Mouse (Mus musculus): ENCODE data around the gene Cxcl12.

DNA sequence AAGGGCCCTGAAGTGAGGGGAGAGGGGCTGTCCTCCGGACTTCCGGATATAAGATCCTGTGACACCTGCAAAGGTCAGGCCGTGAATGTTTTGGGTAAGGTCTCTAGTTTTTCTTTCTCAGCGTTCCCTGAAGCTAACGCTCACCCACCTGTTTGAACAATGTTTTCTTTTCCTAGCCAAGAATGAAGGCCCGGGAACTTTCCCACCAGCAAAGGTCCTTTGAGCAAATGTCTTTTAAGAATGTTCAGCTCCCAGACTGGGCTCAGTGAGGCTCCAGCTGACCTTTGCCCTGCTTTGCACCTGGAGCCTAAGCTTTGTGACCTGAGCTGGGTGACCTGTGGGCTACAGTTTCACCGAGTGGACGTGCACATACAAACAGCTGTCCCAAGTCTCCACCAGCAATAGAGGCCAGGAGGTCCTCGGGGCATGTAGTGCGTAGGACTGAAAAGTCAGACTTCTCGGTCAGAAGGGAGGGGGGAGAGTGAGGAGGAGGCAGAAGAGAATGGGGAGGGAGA is 52.6 kb downstream of the Cxcl12 start:
- no peak for TF ChIP-seq POLR2A (IDR thresholded peaks at IDR 0.05; ENCODE audit: insufficient read depth, low read depth, low read length)
- TF ChIP-seq CTCF (IDR thresholded peaks at IDR 0.05): no peak
- TF ChIP-seq EP300 (IDR thresholded peaks at IDR 0.05; ENCODE audit: insufficient read depth, low read depth, low read length): no peak
